Mouse (Mus musculus) yolk sac, embryonic 10.5 days (tissue): ENCODE results near the gene Zbtb16.
A peak's percentile ranks its signal among the peaks of the same experiment; 100 is the strongest.

Experiments
- DNase-seq: peaks from one replicate; pipeline ENCODE4 v3.0.0-alpha.2; 2017; ENCODE audit warnings: low spot score

Zbtb16 gene

DNA sequence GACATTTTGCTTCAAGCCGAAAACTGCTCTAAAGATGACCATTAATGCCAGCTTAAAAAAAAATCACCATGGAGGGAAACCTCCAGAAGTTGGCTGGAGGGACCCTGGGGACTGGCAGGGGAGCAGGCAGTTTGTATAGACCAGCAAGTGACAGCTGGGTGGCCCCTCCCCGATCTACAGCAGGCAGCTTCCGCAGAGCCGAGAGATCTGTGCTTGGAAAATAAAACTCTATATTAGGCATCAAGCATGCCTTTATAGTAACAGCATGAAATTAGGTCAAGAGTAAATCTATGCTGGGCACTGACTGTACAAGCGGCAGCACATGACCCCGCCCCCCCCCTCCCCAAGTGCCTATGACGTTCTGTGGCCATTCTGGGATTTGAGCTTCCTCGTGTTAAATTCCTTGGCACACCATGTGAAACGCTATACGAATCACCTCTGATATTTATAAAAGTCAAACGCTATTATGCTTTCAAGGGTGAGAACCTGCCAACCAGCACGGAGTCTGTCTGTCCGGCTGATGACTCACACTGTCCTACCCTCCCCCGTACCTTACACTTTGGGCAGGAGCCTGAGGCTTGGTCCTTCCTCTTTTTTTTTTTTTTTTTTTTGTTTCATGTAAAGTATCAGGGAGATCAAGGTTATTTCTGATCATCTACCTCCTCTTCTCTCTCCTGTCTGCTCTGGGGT, 128.7 kb downstream of the Zbtb16 start:
- DNase-seq = no peak

DNA sequence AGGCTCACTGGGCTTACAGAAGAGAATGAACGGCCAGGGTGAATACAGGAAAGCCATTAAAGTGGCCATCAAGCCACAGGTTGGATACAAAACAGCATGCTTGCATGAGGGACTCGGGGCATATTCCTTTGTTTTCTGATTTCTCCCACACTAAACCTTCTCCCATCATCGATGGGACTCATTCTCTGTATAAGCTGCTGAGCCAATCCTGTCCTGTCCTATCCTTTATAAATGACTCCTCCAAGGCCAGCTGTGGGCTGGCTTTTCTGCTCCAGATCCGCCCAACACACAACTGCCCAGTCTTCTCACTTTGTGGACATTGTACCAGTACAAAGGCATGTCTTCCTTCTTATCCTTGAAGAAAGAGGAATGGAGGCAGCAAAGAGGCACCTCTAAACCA, 134.7 kb downstream of the Zbtb16 start:
- no peak for DNase-seq

DNA sequence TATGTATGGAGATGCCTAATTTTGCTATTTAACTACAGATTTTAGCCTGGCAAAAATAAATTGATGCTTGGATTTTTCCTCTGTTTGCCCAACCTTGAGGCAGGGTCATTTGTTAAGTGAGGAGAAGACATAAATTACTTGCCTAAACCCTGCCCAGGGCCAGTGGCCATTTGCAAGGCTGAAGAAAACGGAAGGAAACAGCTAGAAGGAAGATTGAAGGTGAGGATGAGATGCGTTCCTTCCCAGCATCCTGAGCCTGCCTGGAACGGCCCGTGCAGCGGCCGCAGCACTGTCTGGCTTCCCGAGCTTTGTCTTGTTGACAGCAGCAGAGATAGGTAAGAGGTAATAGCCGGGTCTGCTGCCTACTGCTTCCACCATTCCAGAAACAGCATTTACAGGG, 135.2 kb downstream of the Zbtb16 start:
- DNase-seq = no peak

- no peak for DNase-seq
Observed at GRCm38 (mm10) chr9:48697470-48697815, 138.6 kb downstream of the Zbtb16 start.

DNA sequence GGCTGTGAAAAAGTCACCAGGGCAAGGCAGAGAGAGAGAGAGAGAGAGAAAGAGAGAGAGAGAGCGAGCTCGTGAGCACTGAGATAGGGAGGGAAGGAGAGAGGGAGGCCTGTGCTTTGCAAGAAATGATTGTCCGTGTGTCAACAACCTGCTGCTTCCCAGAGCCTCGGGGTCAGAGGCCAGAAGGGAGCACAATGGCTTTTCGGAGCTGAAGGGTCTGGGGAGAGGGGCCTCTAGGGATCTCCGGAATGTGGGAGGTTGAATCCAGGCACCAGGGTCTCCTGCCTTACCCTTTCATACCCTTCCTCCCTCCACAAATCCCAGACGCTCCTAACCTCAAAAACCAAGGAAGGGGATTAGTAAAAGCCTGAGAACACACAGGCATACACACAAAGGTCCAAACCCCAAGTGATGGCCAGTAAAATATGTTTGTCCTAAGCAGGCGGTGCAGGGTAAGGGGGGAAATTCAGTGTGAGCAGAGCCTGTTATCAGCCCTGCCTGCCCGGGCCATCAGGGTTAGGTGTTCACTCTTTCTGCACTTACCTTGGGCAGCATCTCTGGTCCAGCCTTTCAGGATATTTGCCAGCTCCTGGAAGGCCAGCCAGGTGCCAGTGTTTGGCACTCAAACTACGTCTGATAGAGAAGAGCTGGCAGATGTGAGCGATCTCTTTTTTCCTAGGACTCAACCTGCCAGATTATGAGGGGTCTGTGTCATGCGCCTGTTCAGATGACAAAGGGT, 139.1 kb downstream of the Zbtb16 start:
- no peak for DNase-seq

DNA sequence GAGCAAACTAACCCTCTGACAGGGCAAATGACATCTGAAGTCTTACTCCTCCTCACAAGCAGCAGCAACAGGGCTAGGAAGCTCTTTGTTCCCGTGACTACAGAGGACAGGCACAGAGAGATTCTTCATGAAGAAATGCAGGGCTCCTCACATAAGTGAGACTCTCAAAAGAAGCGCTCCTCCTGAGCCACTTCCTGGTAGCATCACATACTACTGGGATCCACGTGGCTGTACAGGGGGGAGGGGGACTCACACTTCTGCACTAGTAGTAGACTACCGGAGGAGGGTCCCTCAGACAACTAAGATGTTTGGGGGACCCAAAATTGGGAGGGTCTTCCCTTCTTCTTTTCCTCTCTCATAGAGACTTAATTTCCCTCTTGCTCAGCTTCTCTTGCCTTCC, 139.7 kb downstream of the Zbtb16 start:
- peak; percentile 86 for DNase-seq

- no peak for DNase-seq
Observed at GRCm38 (mm10) chr9:48695796-48696195, 140.2 kb downstream of the Zbtb16 start.

DNA sequence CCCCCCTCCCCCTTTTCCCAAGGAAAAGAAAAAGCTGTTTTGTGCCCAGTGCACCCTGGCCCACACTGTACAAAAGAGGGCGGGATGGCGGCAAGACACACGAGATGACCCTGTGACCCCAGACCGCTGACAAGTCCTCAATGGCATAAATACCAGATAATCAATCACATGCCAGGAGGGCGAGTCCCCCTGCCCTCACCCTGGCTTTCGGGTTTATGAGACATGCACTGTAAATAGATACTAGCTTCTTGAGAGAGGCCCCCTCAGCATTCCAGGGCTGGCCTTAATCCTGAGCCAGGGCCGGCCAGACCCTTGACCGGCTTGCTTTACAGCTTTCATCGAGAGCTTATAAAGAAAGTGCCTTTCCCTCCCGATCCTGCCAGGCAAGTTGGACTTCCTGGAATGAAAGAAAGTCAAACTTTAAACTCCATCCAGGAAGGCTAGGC, 141.4 kb downstream of the Zbtb16 start:
- peak; percentile 82 for DNase-seq

- DNase-seq = no peak
Observed at GRCm38 (mm10) chr9:48693696-48694095, 142.3 kb downstream of the Zbtb16 start.

DNA sequence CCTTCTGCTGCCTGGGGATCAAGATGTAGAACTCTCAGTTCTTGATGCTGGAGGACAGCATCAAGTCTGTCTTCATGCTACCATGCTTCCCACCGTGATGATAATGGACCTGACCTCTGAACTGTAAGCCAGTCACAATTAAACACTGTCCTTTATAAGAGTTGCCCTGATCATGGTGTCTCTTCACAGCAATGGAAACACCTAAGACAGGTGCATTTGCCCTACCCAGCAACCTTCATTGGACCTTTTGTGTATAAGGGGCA, 146.4 kb downstream of the Zbtb16 start:
- DNase-seq = no peak

GRCm38 (mm10) chr9:48688859-48689717, 146.9 kb downstream of the Zbtb16 start:
- no peak for DNase-seq

DNA sequence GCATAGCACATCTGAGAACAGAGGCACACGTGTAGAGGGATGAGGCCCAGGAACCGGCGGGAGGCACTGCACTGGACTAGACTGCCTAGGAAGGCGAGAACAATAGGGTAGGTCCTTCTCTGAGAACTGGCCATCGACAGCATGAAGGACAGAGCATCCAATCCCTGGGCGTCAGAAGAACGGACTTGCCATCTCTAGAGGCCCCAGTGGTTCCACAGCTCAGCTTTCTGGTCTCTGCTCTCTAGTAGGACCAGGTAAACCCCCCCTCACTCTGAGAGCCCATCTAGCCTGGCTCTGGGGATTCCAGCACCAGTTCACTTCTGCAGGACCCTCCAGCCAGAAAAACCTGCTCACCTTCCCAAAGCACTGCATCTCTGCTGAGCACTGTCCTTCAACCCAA, 148.1 kb downstream of the Zbtb16 start:
- DNase-seq = no peak

GRCm38 (mm10) chr9:48685721-48686120, 150.3 kb downstream of the Zbtb16 start:
- no peak for DNase-seq

GRCm38 (mm10) chr9:48684144-48684543, 151.9 kb downstream of the Zbtb16 start:
- no peak for DNase-seq

DNA sequence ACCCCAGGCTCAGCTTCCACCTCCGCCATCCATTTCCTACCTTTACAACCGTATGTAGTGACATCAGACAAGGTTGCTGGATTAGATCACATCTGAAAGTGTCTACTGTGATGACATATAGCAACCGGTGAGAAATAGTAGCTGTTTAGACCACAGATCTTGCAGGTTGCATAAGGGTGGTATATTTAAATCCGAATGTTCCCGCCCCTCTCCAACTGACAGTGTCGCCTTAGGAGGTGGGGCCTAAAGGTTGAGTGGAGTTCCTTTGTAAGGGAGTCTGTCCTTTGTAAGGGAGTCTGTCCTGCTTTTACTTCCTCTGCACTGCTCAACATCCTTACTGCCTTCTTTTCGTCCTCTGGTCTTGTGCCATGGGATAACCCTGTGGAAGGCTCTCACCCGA, 154.8 kb downstream of the Zbtb16 start:
- DNase-seq = no peak

DNA sequence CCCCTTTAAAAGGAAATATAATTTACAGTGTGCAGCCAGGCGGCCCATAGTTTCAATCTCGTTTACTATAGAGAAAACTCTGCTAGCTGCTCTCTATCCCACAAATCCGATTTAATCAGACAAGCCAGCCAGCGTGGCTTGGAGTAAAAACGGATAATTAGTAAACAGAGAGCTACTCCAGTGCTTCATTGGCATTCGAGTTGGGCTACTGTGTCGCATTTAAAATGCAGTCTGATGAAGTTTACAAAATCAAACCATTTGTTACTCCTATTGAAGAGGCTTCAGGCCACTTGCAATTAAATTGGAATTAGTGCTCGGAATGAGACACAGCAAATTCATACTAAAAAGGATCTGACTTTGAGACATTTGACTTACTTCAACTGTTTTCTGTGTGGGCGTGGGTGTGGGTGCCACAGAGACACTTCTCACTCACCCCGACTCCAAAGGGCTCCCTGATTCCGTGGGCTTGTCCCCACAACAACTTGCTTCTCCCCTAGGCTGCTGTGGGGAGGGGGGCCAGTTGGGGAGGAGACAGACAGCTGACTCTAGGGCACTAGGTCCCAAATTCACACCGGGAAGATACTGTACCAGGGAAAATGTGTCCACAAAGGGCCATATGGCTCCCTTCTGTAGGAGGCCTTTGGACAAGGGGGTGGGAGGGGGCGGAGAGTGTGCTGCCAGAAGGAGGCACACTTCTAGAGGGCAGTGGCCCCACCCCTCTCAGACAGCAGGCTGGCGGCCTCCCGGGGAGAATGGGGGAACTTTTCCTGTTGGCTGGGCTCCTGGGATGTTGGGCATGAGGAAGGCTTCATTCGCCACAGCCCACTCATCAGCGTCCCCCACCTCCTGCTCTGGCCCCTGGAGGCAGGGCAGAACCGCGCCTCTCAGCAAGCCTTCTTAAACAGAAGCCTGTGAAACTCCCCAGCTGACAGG, 157.3 kb downstream of the Zbtb16 start:
- DNase-seq = peak; percentile 32

DNA sequence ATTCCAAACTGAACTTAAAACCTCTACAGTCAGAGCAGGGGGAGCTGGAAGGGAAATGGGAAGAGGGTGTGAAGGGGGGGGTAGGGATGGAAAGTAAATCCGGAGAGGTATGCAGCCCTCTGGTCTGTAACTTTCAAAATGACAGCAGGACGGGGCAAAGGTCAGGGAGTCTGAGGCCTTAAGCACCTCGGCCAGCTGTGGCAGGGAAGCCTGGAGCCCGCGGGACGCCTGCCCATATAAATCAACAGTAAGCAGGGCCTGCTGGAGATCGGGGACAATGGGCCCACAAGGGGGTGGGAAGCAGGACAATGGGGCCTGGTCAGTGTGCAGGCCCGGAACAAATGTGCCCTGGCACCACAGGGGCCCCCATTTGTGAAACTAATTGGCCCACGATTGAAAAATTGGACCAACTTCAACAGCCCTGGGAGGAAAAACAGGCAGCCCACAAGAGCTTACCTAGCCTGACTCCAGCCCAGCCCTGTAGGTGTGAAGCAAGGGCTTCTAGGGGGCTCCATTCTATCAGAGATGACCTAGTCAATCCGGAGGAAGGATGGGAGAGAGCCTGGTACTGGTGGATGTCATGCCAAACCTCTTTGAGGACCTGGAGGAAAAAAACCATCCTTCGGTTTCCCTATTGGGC, 160.8 kb downstream of the Zbtb16 start:
- peak; percentile 86 for DNase-seq

GRCm38 (mm10) chr9:48674359-48675015, 161.5 kb downstream of the Zbtb16 start:
- peak; percentile 58 for DNase-seq

- no peak for DNase-seq
Observed at GRCm38 (mm10) chr9:48673804-48674203, 162.2 kb downstream of the Zbtb16 start.

- DNase-seq = no peak
Observed at GRCm38 (mm10) chr9:48673213-48673612, 162.8 kb downstream of the Zbtb16 start.

GRCm38 (mm10) chr9:48671841-48672240, 164.2 kb downstream of the Zbtb16 start:
- no peak for DNase-seq
